Mouse (Mus musculus): ENCODE data around the gene Gm6583. TPM values are rescaled to one million over a fixed set of nuclear protein-coding genes. Genes with fewer than 3 reads are reported as not detected.

Gm6583 gene
- not detected for total RNA-seq (2023)

GRCm38 (mm10) chr5:112355910-112356309 lies at the start of gene Gm6583:
Gm6583 (minus strand) TSS chr5:112356033.

GRCm38 (mm10) chr5:112394779-112395443 lies 39.1 kb upstream of the Gm6583 start, which contains the start of gene Asphd2:
Asphd2 (minus strand) TSS chr5:112394866.

GRCm38 (mm10) chr5:112342463-112343204 lies 13.2 kb downstream of the Gm6583 start, which contains the start of the genes Srrd and Hps4:
Srrd (minus strand) TSS chr5:112343040.
Hps4 (plus strand) TSS chr5:112343083.

GRCm38 (mm10) chr5:112325546-112326445 lies 30.0 kb downstream of the Gm6583 start, which contains the start of gene Tfip11:
Tfip11 (plus strand) TSS chr5:112326358.

Other genes starting within 250 kb of the Gm6583 start
- not detected for gene Cryba4, start 103.5 kb downstream of the Gm6583 start, total RNA-seq (2023)
- gene Crybb1, start 100.2 kb downstream of the Gm6583 start, total RNA-seq (2023) = not detected
- gene Tpst2, start 79.3 kb downstream of the Gm6583 start, total RNA-seq (2023) = 178 TPM
- 69.3 TPM for gene Tfip11, start 29.7 kb downstream of the Gm6583 start, total RNA-seq (2023)
- 25.3 TPM for gene Srrd, start 13.0 kb downstream of the Gm6583 start, total RNA-seq (2023)
- 20.0 TPM for gene Hps4, start 12.9 kb downstream of the Gm6583 start, total RNA-seq (2023)
- not detected for gene Asphd2, start 38.8 kb upstream of the Gm6583 start, total RNA-seq (2023)
- gene Gm6588, start 93.4 kb upstream of the Gm6583 start, total RNA-seq (2023) = not detected
- gene Sez6l, start 221.2 kb upstream of the Gm6583 start, total RNA-seq (2023) = not detected

Data from CD8-positive naive resting alpha-beta T cell, adult 57 days (primary cell).